Mouse (Mus musculus): ENCODE results near the gene Slc6a5.

Gene Slc6a5

DNA sequence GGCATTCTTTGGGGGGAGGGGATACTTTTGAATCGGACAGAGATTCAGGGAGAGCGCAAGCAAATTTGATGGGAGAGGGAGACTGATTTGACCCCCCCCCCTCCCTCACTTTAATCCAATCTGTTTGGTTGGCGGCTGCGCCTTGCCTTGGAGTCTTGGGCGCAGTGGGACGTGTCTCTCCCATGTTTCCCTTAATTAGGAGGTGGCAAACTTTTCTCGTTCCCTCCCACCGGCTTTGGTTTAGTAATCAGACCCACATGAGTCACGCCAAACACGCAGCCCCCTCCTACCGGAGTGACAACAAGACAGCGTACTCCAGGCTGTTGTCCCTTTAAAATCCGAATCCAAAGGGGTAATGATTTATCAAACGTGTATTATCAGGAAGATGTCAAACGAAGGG, at the start of gene Slc6a5:
Slc6a5 (plus strand) TSS at position 297 of the 400 bp plus-strand sequence.
- no peak for DNase-seq

DNA sequence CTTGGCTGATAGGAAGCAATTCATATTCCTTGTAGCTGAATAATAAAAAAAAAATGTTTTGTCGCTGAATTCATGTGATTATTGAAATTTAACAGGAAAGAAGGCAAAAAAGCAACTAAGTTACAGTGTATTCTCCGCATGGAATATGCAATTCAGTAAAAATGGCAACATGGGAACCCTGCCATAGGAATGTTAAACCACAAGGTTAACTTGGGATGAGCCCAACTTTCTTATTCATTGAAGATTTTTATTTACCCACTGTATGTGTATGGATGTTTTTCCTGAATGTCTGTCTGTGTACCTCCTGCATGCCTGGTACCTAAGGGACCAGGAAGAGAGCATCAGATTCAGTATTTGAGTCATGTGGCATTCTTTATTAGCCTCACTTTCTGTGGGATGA, 48.8 kb upstream of the Slc6a5 start:
- no peak for DNase-seq

DNA sequence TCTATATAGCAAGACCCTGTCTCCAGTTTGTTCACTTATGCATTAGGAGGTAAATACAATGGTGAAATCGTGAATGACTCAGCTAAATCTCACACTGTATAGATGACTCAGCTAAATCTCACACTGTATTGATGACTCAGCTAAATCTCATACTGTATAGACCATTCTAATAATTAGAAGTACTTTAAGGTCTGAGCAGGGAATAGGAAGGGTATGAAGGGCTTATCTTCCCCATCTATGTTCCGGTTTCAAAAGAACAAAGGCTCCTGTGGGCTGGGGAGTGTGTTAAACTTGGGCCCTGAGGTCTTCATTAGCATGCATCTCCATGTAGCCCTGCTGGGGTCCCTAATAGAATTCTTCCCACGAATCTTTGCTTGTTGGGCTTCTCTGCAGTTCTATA, 46.2 kb upstream of the Slc6a5 start:
- DNase-seq = no peak

DNA sequence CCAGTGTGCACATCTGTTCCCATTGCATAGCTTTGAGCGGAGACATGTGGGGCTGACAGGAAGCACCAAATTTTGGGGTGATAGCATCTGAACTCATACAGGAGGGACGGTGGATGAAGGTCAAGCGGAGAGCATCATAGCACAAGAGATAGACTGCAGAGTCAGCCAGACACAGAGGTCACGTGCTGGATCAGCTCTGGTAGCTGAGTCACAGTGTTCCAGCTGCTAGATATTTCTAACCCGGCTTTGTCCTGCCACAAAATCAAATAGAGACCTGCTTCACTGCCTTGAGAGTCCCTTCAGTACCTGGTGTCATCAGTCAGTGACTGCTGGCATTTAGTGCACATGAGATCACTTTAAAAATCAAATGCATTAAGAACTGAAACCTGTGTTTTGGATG, 40.3 kb upstream of the Slc6a5 start:
- no peak for DNase-seq

DNA sequence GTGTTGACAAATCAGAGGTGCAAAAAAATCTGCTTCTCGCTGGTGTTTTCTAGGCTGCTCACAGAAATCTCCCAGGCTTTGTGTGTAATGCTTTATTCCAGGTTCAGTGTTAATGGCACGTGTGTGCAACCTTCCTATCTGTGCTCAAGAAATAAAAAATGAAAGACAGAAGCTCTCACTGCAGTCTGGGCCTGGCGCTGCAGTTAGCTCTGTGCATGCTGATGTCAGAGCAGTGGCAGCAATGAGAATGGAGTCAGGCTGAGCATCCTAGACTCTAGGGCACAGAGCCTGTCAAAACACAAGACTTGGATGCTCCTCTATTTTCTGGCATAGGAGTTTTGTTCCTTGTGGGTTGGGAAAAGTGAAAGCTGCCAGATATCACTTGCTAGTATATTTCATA, 39.7 kb upstream of the Slc6a5 start:
- no peak for DNase-seq

DNA sequence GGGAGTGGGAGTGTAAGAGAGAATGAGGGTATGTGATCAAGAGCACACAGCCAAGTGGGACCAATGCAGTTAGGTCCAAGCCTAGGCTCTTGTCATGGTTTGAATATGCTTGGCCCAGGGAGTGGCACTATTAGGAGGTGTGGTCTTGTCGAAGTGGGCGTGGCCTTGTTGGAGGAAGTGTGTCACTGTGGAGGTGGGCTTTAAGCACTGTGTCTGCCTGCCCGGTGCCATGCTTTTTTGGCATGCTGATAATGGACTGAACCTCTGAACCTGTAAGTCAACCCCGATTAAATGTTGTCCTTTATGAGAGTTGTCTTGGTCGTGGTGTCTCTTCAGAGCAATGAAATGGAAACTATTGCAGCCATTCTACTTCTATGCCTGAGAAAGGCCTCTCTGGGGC, 32.6 kb upstream of the Slc6a5 start:
- no peak for DNase-seq

DNA sequence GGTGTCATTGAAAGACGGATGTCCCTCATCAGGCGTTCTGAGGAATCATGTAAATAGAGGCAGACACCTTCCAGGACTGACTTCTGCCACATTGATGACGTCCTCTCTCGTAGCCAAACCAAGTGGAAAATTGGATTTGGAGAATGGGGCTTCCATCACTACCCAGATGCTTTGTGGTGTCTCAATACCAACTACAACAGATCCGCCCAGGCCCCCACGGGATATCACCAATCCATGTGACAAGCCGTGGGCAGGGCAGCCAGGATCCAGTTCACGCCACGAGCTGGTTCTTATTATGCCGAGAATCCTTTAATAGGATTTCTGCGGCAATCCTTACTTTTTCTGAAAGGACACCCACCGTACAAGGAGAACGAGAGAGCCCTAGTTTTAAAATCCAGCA, 30.9 kb upstream of the Slc6a5 start:
- no peak for DNase-seq

DNA sequence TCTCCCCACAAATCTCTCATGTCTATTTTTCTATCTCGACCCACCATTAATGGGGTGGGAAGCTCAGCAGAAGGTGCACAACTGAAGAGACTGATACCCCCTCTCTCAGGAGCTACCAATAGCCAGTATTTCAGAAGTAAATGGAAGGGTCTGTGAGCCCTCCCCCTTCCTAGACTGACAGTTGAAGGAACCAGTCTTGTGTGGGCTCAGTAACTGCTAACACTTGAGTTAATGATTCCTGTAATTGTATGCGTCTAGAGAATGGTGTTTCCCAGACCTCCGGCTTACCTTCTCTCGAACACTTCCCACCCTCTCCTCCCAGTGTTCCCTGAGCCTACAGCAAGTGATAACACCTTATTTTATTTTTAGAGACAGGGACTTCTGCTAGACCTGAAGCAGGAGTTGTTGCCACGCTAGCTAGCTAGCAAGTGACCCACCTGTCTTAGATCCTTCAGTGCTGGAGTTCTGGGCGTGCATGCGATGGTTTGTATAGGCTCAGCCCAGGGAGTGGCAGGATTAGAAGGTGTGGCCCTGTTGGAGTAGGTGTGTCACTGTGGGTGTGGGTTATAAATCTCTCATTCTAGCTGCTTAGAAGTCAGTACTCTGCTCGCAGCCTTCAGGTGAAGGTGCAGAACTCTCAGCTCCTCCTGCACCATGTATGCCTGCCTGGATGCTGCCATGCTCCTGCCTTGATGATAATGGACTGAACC, 29.8 kb upstream of the Slc6a5 start:
- no peak for DNase-seq

DNA sequence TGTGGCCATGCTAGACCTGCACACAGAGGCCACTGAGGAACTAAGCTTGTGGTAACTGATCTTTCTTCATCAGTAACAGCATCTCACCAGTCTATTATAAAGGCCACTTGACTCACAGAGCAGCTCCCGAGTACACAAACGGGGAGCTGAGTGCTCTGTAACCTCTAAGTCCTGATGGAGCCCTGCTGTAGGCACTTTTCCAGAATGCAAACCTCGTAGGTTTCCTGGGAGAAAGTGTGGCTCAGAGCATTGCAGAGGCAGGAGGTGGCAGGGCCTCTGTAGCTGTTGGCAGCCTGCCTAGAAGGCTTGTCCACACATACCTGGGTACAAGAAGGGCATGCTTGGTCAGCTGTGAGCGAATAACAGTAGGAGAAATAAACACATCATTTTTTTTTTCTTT, 27.7 kb upstream of the Slc6a5 start:
- DNase-seq = no peak

DNA sequence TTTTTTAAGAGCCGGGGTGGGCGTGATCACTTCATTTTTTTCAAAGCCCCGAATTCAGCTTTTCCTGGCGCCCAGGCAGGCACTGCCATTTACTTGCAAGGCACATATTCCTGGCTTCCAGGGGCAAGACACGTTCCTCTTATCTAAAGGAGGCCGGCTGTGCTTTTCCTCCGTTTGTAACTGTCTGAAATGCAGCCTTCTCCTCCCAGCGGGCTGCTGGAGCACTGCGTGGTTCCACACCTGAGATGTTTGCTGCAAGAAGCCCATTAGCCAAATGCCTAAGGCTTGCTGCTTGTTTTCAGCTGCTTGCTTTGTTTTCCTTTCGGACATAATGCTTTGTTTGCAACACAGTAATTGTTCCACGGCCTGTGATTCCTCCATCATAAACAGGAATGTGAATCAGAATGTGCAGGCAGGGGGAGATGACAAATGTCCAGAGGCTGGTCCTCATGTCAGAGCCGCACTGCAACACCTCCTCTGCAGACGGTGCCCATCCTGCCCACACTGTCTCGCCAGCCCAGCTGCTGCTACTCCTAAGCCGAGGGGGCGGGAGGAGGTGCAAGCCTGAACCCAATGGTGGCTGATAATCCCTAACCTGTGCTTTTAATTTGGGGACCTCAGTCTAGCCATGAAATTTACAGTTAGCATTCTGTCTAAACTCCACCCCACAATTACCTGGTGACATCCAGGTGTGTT, 27.1 kb upstream of the Slc6a5 start:
- DNase-seq = no peak

DNA sequence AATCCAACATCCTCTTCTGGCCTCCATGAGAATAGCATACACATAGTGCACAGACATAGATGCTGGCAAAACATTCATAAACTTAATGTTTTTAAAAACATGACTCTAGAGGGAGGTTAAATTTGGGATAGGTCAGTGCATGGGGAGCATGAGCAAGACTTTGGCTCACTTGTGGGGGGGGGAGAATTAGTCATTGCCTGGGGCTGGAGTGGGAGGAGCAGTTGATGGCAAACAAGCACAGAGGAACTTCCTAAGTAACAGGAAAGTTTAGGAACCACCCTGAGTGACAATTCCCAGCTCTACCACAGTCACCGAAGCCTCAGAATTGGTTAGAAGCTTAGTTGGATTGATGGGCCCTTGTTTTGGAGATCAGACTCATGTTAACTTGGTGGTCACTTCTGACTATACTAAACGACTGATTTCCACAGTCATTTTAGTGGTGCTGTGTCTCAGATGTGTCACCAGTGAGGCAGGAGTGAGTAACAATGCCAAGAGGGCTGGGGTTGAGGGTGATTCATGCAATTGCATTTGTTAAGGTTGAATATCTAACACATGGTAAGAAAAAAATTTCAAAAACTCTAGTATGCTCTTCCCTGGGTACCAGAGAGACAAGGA, 22.1 kb upstream of the Slc6a5 start:
- no peak for DNase-seq

DNA sequence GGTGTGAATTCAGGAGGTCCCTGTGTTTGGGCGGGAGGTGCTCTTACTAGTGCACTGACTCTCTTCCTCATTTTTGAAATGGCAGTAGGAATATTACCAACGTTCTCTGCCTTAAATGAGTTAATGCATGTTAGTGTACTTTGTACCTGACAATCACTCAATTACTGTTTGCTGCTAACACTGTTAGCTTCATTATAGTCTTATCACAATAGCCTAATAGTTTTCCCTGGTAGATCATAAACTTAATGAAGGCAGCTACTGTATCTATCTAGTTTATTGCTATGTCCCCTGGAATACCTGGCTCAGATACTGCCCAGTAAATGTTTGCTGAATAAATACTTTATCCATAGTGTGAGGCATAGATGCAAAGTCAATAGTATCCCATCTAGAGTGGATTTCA, 15.2 kb upstream of the Slc6a5 start:
- no peak for DNase-seq

DNA sequence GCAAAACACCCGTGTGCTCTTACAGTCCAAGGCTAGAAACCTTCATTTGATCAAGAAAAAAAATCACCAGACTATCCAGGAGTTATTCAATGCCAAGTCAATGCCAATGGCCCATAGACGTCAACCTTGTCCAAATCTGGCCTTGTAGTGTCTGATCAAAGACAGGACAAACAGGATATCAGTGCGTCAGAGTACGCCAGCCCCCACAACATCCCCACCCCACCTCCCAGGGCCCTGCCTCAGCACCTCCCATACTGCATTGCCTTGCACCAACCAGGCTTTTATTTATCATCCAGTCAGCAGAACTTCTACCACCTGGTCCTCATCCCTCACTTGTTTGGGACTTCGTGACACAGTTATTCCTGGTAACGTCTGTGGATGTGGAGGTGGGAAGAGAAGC, 14.7 kb upstream of the Slc6a5 start:
- DNase-seq = no peak

DNA sequence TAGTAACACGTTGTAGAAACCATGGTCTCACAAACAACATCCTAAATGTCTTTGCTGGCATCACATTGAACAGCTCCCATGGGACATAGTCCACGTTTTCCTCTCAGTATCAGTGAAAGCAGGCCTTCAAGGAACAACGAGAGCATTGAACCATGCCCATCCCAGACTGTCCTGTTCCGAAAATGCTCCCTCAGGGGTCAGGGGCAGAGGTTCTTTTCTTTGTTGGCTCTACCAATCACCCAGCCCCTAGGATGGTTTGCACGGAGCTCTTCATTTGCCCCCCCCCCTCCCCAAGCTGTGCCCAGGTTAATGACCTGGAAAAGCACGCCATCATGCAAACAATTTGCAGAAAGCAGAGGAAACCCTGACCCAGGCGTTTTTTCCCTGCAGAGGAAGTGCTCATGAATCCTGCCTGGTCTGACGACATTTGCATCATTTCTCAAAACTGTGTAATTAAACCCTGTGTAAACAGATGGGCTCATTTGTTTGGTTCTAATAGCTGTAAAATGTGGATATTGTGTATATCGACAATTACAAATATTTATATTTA, 7.9 kb upstream of the Slc6a5 start:
- DNase-seq = no peak

DNA sequence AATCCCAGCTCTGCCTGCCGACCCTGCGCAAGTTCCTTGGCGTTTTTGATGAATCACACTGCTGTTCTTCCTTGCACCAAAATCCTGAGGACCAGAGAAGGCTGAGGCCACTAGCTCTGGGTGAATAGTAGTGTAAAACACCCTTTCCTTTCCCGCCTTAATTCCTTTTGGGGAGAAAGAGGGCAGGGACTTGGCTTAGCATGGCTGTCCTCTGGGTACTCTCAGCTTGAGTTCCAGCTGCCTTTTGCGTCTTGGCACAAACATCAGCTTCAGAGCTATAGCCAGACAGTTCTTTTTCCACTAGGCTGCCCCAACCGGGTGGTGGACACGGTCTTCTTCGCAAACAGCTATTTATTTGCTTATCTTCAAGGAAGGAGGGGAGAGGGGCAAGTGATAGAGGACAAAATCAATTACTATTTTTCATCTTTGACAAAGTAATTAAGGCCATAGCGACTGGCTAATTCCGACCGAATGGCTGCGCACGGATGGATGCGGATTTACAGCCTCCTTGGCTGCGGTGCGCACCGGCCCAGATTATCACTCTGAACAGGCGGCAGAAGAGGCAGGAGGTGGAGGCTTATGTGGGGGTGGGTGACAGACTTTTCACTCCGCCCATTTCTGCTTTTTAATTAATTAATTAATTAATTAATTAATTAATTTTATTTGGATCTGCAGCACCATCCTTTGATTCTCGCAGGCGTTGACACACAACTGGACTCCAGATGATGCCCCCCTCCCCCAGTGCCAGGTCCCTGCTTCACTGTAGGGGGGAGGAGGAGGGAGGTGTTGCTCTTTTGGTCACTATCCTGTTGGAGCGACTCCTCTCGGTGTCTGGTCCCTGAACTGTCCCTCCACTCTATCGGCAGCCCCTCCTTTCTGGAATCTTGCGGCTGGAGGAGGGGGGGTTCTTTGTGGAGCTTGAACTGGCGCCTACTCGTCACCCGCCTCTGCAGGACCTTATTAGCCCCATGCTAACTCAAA, 2.5 kb upstream of the Slc6a5 start:
- no peak for DNase-seq

DNA sequence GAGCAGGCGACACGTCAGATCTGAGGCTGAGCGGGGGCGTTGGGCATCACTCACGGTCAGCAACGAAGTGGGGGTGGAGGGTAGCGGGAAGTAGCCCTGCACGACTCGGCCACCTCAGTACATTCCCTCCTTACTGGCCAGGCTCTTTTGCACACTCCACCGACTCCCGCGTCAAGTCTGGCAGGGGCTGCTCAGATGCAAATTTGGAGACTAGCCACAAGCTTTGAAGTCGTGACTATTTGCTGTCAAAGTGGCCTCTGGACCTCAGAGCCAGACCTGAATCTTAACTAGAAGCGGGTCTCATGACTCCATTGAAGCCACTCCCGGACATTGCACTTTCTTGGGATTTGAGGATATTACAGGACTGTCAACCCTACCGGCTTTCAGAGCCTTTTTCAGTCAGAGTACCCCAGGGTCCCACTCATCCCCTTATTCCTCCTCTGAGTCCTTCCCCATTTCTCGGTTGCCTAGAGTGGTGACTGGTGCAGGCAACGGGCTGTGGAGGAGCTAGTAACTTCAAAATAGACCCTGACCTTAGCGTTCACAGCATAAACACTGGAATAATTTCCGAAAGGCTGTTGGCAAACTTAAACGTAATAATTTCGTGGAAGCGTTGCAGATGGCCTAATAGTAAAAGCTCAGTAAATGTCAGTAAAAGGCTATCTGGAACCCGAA, 1.6 kb upstream of the Slc6a5 start:
- no peak for DNase-seq

DNA sequence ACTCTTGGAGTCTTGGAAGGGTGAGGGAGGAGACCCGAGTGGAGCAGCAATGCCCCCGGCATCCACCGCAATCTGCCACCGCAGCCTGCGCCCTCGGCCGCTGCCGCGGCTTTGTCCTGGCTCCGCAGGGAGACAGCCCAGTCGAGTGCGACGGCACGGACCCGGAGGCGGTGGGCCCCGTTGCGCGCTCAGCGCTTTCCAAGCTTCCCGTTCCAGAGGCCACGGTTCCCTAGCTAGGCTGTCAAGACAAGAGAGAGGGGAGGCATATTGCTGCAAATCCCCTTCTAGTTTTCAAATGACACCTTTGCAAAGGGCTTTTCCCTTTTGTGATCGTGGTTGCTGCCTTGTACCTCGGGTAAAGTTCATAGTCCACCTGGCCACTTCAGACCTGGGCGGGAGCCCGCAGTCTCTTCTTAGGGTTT, 945 bp upstream of the Slc6a5 start:
- DNase-seq = no peak

DNA sequence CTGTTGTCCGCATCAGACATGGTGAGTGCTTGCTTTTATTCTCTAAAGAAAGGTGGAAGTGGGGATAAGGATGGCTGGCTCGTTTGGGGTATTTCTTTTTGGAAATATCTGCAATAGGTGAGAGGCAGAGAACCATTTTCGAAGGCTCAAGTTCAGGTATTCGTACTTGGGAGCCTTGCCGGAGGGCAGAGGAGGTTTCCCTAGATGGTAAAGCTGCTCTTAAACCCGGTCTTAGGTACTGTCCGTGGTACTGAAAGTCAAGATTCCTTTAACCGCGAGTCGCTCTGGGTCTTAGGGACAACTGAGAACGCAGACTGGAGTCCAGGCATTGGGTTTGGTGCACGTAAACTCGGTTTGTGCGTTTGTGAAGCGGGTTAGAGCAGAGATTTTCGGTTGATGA, 415 bp downstream of the Slc6a5 start:
- DNase-seq = no peak

DNA sequence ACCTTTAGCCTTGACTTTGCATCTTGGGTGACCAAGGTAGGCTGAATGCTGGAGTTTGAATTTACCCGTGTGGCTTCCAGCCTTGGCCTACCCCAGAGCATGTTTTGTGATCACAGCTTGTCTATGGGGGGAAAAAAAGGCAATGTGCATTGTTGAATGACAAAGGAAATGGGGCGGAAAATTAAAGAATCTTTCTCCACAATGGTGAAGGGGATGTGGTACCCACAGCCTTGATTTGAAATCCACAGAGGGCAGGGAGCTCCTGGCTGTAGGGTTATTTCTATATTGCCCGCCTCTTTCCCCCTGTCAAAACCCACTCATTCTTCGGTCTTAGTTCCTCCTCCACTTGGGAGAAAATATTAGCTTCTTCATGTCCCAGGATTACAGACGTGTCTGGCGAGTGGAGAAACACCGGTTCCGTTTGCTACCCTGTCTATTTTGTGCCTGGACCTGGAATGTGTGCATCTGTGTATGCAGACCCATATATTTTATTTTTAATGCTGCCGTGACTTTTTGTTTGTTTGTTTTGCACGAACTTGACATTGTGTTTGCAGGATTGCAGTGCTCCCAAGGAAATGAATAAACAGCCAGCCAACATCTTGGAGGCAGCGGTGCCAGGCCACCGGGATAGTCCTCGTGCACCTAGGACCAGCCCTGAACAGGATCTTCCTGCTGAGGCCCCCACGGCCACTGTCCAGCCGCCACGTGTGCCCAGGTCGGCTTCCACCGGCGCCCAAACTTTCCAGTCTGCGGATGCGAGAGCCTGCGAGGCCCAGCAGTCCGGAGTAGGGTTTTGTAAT, 1.4 kb downstream of the Slc6a5 start:
- DNase-seq = no peak

DNA sequence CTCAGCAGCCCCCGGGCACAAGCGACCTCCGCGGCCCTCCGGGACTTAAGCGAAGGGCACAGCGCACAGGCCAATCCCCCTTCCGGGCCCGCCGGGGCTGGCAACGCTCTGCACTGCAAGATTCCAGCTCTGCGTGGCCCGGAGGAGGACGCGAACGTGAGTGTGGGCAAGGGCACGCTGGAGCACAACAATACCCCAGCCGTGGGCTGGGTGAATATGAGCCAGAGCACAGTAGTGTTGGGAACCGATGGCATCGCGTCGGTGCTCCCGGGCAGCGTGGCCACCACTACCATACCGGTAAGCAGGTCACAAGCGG, 2.0 kb downstream of the Slc6a5 start:
- DNase-seq = no peak

DNA sequence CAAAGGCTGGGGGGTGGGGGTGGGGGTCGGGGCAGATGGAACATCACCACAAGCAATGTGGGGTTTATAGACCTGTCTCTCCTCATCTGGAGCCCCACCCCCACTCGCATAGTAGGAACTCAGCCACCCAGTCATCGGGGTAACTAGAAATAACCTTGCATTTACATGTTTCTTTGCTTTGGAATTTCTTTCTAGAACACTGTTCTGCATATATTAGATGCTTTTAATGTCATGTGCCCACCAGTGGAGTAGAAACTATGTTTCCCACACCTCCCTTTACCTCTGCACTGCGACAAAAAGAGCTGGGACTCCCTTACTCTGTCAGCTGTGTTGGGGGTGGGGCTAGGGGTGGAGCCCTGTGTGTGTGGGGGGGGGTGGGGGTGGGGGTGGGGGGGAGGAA, 3.2 kb downstream of the Slc6a5 start:
- no peak for DNase-seq

Data from spleen, adult 18-20 months (tissue).